Mouse (Mus musculus): ENCODE measurements around the gene Capn1. TPM values are rescaled to one million over a fixed set of nuclear protein-coding genes. Genes with fewer than 3 reads are reported as not detected.

The Capn1 gene
- total RNA-seq, 2 experiments from 2014 or later, result 35.2 to 37.7 TPM

DNA sequence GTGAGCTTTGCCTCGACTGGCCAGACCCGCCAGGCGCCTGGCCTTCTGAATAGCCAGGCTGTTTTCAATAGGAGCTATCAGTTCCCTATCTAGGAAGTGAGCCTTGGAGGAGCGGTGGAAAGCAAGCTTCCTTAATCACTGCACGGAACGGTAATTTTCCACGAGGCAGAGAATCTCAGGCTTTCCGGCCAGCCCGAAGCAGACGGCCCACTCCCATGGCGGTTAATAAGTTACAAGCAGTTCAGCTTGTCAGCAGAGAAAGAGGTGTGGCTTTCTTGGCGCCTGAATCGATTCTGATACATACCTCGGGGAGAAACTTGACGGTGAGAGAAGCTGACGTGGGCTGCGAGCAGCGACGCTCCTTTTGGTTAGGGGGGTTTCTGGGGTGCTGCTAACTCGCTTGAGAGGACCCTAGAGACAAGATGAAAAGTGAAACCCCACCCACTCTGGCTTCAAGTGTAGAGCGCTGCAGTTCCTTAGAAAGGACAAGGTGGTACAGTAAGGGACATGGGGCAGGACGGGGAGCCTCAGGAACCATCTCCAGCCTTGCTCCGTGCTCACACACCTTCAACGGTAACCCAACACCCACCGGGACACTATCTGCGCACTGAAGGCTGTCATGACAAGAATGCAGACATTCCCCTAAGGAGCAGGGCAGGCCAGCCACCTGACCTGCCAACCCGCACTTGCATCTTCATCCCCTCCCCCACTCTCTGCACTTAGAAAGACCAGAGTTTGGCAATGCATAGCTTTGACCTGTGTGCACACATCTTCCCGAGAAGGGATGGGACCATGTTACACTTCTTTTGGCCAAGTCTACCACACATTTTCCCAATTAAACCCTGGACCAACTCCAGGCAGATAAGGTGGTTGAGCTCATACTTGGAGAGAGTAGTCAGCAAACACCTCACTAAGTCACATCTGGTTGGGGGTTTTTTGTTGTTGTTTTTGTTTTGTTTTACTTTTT is 59.7 kb downstream of the Capn1 start:
- ATAC-seq (replicated peaks; ENCODE audit: poor library complexity, severe bottlenecking), result no peak

DNA sequence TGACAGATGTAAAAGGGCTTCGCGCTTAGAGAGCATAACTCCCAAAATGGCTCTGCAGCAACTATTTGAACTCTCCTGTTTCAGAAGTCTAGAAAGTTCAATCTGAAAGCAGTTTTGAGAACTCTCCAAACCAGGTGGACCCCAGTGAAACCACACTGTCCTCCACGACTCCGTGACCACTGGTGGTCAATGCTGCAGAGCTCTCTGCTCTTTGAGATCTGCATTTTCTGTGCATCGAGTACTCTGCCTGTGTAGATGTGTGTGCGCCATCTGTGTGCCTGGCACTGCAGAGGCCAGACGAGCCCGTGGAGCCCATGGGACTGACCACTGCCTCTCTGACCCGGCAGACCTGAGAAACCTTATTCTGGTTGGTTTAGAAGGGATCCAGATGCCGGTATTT is 60.8 kb downstream of the Capn1 start:
- no peak for ATAC-seq (replicated peaks; ENCODE audit: poor library complexity, severe bottlenecking)

DNA sequence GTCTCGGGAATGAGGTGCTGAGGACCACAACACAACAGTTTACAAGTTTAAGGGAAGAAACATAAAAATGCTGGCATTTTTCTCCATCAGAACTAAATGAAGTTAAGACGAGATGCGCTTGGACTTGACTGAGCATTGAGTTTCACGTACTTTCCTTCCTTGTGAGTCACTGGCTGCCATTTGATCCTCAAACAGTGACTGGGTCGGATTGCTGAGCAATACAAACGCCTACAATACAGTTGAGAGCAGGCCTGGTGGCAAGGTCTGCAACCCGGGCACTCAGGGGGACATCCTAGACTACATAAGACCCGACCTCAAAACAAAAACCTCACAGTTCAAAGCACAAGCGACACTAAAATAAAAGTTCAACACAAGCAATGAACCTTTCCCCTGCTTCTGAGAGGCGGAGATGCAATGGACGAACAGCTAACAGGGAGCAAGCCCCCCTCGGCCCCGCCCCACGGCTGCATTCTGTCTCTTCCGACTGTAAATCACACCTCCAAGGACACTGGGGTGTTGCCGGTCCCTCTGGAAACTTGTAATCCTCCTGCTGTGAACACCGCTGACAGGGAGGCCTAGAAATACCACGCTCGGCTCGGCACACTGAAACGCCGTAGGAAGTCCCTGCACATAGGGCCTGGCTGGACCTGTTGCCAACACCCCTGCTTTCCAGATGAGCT is 61.5 kb downstream of the Capn1 start:
- ATAC-seq (replicated peaks; ENCODE audit: poor library complexity, severe bottlenecking), result no peak

DNA sequence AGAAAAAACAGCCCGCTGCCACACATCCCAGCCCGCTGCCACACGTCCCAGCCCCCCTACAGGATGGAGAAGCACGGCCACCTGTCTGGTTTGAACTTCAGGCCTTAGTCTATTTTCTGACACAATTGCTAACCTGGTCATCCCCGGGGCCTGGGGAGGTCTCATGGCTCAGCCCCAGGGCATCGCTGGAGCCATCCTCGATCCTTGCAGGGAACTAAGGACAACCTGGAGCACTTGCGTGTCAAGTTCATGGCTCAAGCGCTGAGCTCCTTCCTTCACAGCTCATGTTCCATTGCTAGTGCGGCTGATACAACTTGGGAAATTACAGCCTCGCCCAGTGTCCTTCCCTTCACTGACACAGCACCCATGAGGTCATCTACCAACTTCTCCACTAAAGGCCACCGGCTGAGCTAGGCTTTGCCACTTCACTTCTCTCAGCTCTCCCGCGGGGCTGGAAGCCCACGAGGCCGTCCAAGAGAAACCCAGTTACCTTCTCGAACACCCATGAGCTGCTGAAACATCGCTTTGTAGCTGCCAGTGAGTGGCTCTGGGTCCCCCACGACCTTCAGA is 62.4 kb downstream of the Capn1 start:
- no peak for ATAC-seq (replicated peaks; ENCODE audit: poor library complexity, severe bottlenecking)

DNA sequence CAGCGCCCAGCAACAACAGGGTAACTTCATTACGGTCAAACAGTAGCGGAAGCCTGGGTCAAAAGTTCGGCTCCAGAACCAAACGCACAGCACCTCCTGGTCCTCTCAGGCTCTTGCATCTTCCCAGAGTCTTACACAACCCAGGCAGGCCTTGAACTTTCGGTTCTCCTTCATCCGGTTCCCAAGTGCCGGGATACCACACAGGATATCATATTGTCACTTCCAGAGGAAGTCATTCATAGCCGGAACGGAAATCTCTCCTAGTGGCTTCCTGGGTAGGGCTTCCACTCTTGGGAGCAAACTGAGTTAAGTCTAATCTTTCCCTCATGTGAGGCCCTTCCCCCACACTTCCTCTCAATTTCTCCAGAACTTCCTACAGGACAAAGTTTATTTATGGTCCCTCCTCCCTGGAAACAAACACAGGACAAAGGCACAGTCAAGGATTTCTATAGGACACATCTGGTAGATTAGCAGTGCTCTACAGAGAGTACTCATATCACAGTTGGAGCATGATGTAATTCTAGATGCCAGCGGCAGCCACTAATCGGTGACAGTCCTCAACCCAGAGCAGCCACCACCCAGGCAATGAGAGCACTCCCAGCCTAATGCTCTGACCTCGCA is 63.5 kb downstream of the Capn1 start:
- ATAC-seq (replicated peaks; ENCODE audit: poor library complexity, severe bottlenecking), result no peak; the same call in 1 of the 2 replicates

DNA sequence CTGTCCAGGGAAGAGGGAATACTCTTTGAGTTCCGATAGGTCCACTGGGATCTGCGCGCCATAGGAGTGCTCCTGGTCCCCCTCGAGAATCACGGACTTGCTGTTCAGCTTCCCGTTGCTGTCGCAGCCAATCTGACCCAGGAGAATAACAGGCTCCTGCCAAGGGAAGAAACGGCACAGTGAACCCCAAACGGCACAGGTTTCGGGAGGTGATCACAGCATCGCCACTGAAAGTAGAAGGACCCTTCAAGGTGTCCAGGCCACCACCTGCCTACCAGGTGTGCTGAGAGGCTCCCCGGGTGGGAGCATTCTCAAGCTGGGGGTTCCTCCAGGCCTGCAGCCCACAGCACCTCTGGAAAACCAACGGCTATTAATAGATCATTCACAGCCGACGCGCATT is 64.1 kb downstream of the Capn1 start:
- no peak for ATAC-seq (replicated peaks; ENCODE audit: poor library complexity, severe bottlenecking)

DNA sequence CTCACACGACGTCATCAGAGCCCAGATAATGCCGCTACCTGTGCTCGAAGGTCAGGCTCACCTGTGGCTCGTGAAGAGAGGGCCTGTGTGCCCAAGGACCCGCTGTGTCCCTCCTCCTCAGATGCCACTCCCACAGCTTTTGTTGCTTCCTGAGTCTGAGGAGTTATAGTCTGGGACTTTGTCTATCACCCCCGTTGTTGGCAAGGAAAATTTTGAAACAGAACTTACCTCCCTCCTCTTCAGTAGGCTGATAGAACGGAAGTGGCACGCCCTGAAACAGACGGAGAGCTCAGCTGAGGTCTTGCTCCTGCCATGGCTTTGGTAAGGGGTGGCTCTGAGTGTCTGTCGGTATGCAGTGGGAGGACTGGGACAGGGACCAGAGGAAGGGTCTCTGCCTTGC is 65.5 kb downstream of the Capn1 start:
- ATAC-seq (replicated peaks; ENCODE audit: poor library complexity, severe bottlenecking), result no peak

DNA sequence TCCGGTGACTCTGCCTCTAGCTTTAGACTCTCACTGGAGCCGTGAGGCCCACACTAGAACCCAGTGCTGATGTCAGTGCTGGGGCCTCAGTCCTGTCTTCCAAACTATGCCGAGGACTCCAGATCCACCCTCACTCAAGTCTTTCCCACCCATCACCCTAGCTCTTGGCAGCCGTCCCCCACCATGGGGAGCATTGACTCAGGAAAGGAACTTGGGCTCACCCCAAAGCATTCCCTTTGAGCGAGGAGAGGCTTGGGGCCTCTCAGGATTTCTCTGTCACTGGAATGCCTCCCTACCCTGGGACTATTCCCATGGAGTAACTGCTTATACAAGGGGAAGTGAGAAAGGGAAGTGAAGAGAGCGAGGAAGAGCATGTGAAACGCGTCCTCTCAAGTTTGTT is 69.8 kb downstream of the Capn1 start:
- ATAC-seq (replicated peaks; ENCODE audit: poor library complexity, severe bottlenecking), result 0 out of 2 replicates have a peak, but pooled peaks have one; percentile 6

DNA sequence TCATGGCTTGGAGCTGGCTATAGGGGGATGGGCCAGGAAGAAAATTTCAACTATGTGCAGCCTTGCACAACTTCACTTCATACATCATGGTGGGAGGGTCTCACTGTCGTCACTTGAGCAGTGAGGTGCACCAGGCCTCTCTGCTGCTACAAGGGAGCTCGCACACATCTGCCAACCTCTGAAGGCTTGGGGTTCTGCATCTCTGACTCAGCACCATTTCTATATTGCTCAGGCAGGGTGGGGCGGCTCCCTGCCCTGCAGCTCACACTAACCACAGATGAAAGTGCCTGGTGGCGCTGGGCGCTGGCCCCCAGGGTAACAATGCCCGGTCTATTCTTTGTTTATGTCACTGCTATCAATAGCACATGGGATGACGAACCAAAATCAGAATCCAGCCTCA is 70.7 kb downstream of the Capn1 start:
- peak; percentile 71 for ATAC-seq (replicated peaks; ENCODE audit: poor library complexity, severe bottlenecking)

DNA sequence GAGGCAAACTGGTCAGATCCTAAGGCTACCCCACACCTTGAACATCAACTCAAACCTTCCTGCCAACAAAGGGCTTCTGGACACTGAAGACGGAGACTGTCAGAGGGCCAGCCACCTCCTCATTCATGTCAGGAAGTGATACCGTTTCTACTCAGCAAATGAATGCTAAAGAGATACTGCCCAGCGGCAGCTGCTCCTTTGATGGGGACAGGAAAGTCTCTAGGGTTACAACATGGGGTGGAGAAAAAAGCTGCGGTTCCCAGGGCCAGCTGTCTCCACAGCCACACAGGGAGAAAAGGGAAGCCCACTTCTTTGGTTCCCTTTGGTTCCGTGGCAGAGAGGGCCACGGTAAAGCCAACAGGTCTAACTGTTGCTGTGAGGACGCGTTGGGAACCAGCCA is 71.6 kb downstream of the Capn1 start:
- ATAC-seq (replicated peaks; ENCODE audit: poor library complexity, severe bottlenecking), result peak; percentile 71

DNA sequence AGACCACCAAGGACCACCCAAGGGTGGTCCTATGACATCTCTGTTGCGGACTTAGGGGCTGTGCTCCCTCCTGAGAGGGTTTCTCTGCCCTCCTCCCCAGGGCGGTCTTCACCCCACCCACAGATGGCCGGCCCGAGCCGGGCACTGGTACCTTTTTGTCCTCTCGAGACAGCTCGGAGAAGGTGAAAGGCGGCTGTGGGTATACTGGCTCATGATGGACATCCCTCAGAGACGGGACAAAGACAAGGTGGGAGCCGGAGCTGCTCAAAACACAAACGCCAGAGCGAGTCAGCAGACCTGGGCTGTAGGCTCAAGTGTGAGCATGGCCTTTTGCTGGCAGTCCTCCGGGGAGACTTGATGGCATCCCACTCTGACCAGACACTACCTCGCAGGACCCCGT is 72.3 kb downstream of the Capn1 start:
- ATAC-seq (replicated peaks; ENCODE audit: poor library complexity, severe bottlenecking), result no peak

DNA sequence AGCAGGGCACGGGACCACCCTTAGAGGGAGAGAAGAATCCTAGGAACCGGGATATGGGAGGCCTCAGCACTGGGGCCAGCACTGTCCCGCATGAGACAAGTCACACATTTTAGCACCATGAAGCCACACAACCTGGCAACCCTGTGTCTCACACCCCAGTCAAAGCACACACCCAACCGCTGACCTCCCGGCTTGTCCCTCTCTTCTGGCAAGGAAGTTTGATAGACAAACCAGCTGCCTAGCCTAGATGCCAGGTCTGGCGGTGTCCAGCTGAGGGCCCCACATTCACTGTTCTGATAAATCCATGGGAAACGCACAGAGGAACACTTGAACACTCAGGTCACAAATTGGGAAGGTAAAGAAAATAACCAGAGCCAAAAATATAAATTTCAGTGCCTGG is 73.1 kb downstream of the Capn1 start:
- no peak for ATAC-seq (replicated peaks; ENCODE audit: poor library complexity, severe bottlenecking)

DNA sequence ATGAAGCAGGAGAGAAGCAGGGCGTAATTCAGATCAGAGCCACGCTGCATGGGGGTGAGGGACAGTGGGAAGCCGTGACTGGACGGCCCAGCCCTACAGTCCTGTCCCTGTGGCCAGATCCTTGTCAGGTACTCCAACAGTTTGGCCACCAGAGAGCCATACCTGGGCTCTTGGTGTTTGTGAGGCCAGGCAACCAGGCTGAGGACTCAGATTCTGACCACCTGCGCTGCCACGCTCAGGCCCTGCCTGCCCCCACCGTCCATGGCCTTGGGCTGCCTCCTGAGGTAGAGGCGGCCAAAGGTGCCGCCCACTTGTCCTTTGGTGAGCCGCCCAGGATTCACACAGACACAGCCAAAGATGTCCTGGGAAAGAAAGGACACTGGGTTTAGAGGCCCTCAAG is 75.0 kb downstream of the Capn1 start:
- no peak for ATAC-seq (replicated peaks; ENCODE audit: poor library complexity, severe bottlenecking)

DNA sequence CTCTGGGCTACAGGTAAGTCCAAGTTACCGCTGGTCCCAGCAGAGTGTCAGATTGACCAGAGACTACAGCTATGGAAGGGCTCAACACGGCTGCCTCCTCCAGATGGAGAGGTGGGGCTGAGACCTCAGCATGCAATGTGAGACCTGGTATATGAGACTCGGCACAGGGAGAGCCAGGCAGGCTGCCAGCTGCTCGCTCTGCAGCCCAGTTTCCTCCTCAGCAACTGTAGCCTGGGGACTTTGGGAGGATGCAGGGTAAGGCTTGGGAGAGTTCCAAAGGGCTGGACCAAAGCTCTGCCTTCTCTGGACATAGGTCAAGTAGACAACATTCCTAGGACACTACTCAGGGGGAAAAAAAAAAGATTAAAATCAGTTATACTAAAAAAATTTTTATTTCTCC is 75.5 kb downstream of the Capn1 start:
- no peak for ATAC-seq (replicated peaks; ENCODE audit: poor library complexity, severe bottlenecking)

DNA sequence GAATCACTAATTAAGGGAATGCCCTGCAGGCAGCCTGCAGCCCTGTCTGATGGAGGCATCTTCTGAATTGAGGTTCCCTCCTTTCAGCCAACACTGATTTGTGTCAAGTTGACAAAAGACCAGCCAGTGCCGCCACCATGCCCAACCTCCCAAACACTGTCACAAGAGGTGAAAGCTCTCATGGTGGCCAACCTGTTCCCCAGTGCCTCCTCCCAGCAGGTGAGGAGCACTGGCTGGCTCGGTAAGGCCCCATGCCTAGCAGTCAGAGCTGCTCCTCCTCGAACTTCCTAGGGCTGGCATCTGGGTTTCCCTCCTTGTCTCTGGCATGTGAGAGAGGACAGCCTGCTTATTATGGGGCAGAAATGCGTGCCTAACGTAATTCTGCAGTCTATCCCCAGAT is 76.0 kb downstream of the Capn1 start:
- no peak for ATAC-seq (replicated peaks; ENCODE audit: poor library complexity, severe bottlenecking)

Other genes starting within 250 kb of the Capn1 start
- 40.9 and 47.7 TPM in 2 replicates for gene Scyl1, start 244.5 kb downstream of the Capn1 start, total RNA-seq (2014; fragmentation: Nextera tagmentation)
- gene Scyl1, start 244.5 kb downstream of the Capn1 start, total RNA-seq (2017), result 22.8 and 23.3 TPM in 2 replicates
- gene Frmd8, start 140.6 kb downstream of the Capn1 start, total RNA-seq (2014; fragmentation: Nextera tagmentation), result 17.9 and 25.4 TPM in 2 replicates
- 19.0 and 28.4 TPM in 2 replicates for gene Frmd8, start 140.6 kb downstream of the Capn1 start, total RNA-seq (2017)
- gene Slc25a45, start 138.1 kb downstream of the Capn1 start, total RNA-seq (2014; fragmentation: Nextera tagmentation), result 38.2 and 44.5 TPM in 2 replicates
- gene Slc25a45, start 138.1 kb downstream of the Capn1 start, total RNA-seq (2017), result 35.5 and 35.6 TPM in 2 replicates
- gene Tigd3, start 121.7 kb downstream of the Capn1 start, total RNA-seq (2014; fragmentation: Nextera tagmentation), result 1.1 and 2.5 TPM in 2 replicates
- 2.3 and 4.4 TPM in 2 replicates for gene Tigd3, start 121.7 kb downstream of the Capn1 start, total RNA-seq (2017)
- gene Dpf2, start 102.9 kb downstream of the Capn1 start, total RNA-seq (2014; fragmentation: Nextera tagmentation), result 97.3 and 126 TPM in 2 replicates
- 62.7 and 108 TPM in 2 replicates for gene Dpf2, start 102.9 kb downstream of the Capn1 start, total RNA-seq (2017)
- 0.23 TPM in 1 of 2 replicates, not detected in the other for gene Cdc42ep2, start 91.1 kb downstream of the Capn1 start, total RNA-seq (2014; fragmentation: Nextera tagmentation)
- not detected in 2 replicates for gene Cdc42ep2, start 91.1 kb downstream of the Capn1 start, total RNA-seq (2017)
- gene Pola2, start 51.7 kb downstream of the Capn1 start, total RNA-seq (2014; fragmentation: Nextera tagmentation), result 122 and 129 TPM in 2 replicates
- 56.9 and 64.9 TPM in 2 replicates for gene Pola2, start 51.7 kb downstream of the Capn1 start, total RNA-seq (2017)
- gene Slc22a20, start 29.8 kb downstream of the Capn1 start, total RNA-seq (2014; fragmentation: Nextera tagmentation), result not detected in 2 replicates
- gene Slc22a20, start 29.8 kb downstream of the Capn1 start, total RNA-seq (2017), result not detected in 2 replicates
- 33.6 and 46.5 TPM in 2 replicates for gene Syvn1, start 30.7 kb upstream of the Capn1 start, total RNA-seq (2014; fragmentation: Nextera tagmentation)
- 3.8 and 8.2 TPM in 2 replicates for gene Syvn1, start 30.7 kb upstream of the Capn1 start, total RNA-seq (2017)
- gene Mrpl49, start 41.9 kb upstream of the Capn1 start, total RNA-seq (2014; fragmentation: Nextera tagmentation), result 39.7 and 52.3 TPM in 2 replicates
- 45.2 and 46.1 TPM in 2 replicates for gene Mrpl49, start 41.9 kb upstream of the Capn1 start, total RNA-seq (2017)
- gene Fau, start 41.9 kb upstream of the Capn1 start, total RNA-seq (2014; fragmentation: Nextera tagmentation), result 2,326 and 2,717 TPM in 2 replicates
- gene Fau, start 41.9 kb upstream of the Capn1 start, total RNA-seq (2017), result 1,639 and 2,001 TPM in 2 replicates
- 5.0 and 17.6 TPM in 2 replicates for gene Znhit2, start 45.3 kb upstream of the Capn1 start, total RNA-seq (2014; fragmentation: Nextera tagmentation)
- 13.7 and 17.6 TPM in 2 replicates for gene Znhit2, start 45.3 kb upstream of the Capn1 start, total RNA-seq (2017)
- gene Tm7sf2, start 52.5 kb upstream of the Capn1 start, total RNA-seq (2014; fragmentation: Nextera tagmentation), result 14.4 and 19.3 TPM in 2 replicates
- gene Tm7sf2, start 52.5 kb upstream of the Capn1 start, total RNA-seq (2017), result 3.4 and 4.0 TPM in 2 replicates
- gene Vps51, start 61.3 kb upstream of the Capn1 start, total RNA-seq (2014; fragmentation: Nextera tagmentation), result 33.1 and 44.0 TPM in 2 replicates
- 48.0 and 48.5 TPM in 2 replicates for gene Vps51, start 61.3 kb upstream of the Capn1 start, total RNA-seq (2017)
- not detected in 2 replicates for gene Tmem262, start 64.1 kb upstream of the Capn1 start, total RNA-seq (2014; fragmentation: Nextera tagmentation)
- gene Tmem262, start 64.1 kb upstream of the Capn1 start, total RNA-seq (2017), result not detected in 2 replicates
- not detected in 2 replicates for gene Gm28374, start 66.4 kb upstream of the Capn1 start, total RNA-seq (2014; fragmentation: Nextera tagmentation)
- not detected in 2 replicates for gene Gm28374, start 66.4 kb upstream of the Capn1 start, total RNA-seq (2017)
- gene Zfpl1, start 69.1 kb upstream of the Capn1 start, total RNA-seq (2014; fragmentation: Nextera tagmentation), result 11.9 and 21.6 TPM in 2 replicates
- gene Zfpl1, start 69.1 kb upstream of the Capn1 start, total RNA-seq (2017), result 19.9 and 30.2 TPM in 2 replicates
- 39.0 and 43.6 TPM in 2 replicates for gene Cdca5, start 69.1 kb upstream of the Capn1 start, total RNA-seq (2014; fragmentation: Nextera tagmentation)
- 34.8 and 42.1 TPM in 2 replicates for gene Cdca5, start 69.1 kb upstream of the Capn1 start, total RNA-seq (2017)
- gene AC131692.1, start 78.5 kb upstream of the Capn1 start, total RNA-seq (2014; fragmentation: Nextera tagmentation), result 2.7 TPM in 1 of 2 replicates, not detected in the other
- 2.2 TPM in 1 of 2 replicates, not detected in the other for gene AC131692.1, start 78.5 kb upstream of the Capn1 start, total RNA-seq (2017)
- 0.28 and 1.1 TPM in 2 replicates for gene Naaladl1, start 89.9 kb upstream of the Capn1 start, total RNA-seq (2014; fragmentation: Nextera tagmentation)
- gene Naaladl1, start 89.9 kb upstream of the Capn1 start, total RNA-seq (2017), result not detected in 2 replicates
- gene Sac3d1, start 102.8 kb upstream of the Capn1 start, total RNA-seq (2014; fragmentation: Nextera tagmentation), result 8.5 and 10.2 TPM in 2 replicates
- 5.9 and 7.2 TPM in 2 replicates for gene Sac3d1, start 102.8 kb upstream of the Capn1 start, total RNA-seq (2017)
- 31.2 and 31.3 TPM in 2 replicates for gene Snx15, start 112.4 kb upstream of the Capn1 start, total RNA-seq (2014; fragmentation: Nextera tagmentation)
- 9.7 and 11.2 TPM in 2 replicates for gene Snx15, start 112.4 kb upstream of the Capn1 start, total RNA-seq (2017)
- 5.1 TPM in 1 of 2 replicates, not detected in the other for gene Batf2, start 125.1 kb upstream of the Capn1 start, total RNA-seq (2014; fragmentation: Nextera tagmentation)
- gene Batf2, start 125.1 kb upstream of the Capn1 start, total RNA-seq (2017), result 0.77 and 2.3 TPM in 2 replicates
- gene Arl2, start 125.7 kb upstream of the Capn1 start, total RNA-seq (2014; fragmentation: Nextera tagmentation), result 22.6 and 37.1 TPM in 2 replicates
- gene Arl2, start 125.7 kb upstream of the Capn1 start, total RNA-seq (2017), result 27.1 and 30.7 TPM in 2 replicates
- not detected in 2 replicates for gene Majin, start 168.5 kb upstream of the Capn1 start, total RNA-seq (2014; fragmentation: Nextera tagmentation)
- not detected in 2 replicates for gene Majin, start 168.5 kb upstream of the Capn1 start, total RNA-seq (2017)
- gene Gpha2, start 210.5 kb upstream of the Capn1 start, total RNA-seq (2014; fragmentation: Nextera tagmentation), result not detected in 2 replicates
- not detected in 2 replicates for gene Gpha2, start 210.5 kb upstream of the Capn1 start, total RNA-seq (2017)
- gene Ppp2r5b, start 220.0 kb upstream of the Capn1 start, total RNA-seq (2014; fragmentation: Nextera tagmentation), result 3.0 and 3.1 TPM in 2 replicates
- gene Ppp2r5b, start 220.0 kb upstream of the Capn1 start, total RNA-seq (2017), result 1.9 and 3.7 TPM in 2 replicates
- 18.3 and 30.9 TPM in 2 replicates for gene Atg2a, start 225.8 kb upstream of the Capn1 start, total RNA-seq (2014; fragmentation: Nextera tagmentation)
- gene Atg2a, start 225.8 kb upstream of the Capn1 start, total RNA-seq (2017), result 5.5 and 8.3 TPM in 2 replicates

Measured in granulocyte monocyte progenitor cell, adult 5-6 weeks (primary cell).